Mouse (Mus musculus): ENCODE measurements around the gene Gm6337. TPM values are rescaled to one million over a fixed set of nuclear protein-coding genes. Genes with fewer than 3 reads are reported as not detected.
"Not testable (repeated sequence)": the region's sequence is repeated elsewhere in the genome, so short reads cannot be mapped to it uniquely, and the experiment has no call there.

The Gm6337 gene
- not detected in 2 replicates for polyA plus RNA-seq (2015; fragmentation: Nextera tagmentation; extraction: Ambion mirVana)

- ATAC-seq; H3K4me2 ChIP-seq (replicated peaks); H3K27ac ChIP-seq; H3K4me3 ChIP-seq (replicated peaks); H3K9me3 ChIP-seq; H3K27me3 ChIP-seq (replicated peaks); H3K9ac ChIP-seq; H3K36me3 ChIP-seq; H3K4me1 ChIP-seq (replicated peaks): not testable (repeated sequence)
- WGBS, result 92% methylated on average over 4 of the region's 4 CpGs
Measured at GRCm38 (mm10) chr14:6058167-6058566, at the start of gene Gm6337. Gene Gm6337 (minus strand): TSS chr14:6058267.

- H3K4me2 ChIP-seq (replicated peaks), result peak overlapping the region; percentile 52
- H3K27ac ChIP-seq; H3K4me1 ChIP-seq (replicated peaks); H3K9ac ChIP-seq; H3K36me3 ChIP-seq; ATAC-seq; H3K27me3 ChIP-seq (replicated peaks); H3K9me3 ChIP-seq: not testable (repeated sequence)
- WGBS, result 6% methylated on average over 9 of the region's 9 CpGs
- H3K4me3 ChIP-seq (replicated peaks), result peak overlapping the region; percentile 37
Measured at GRCm38 (mm10) chr14:6107500-6107899, 49.4 kb upstream of the Gm6337 start.

- not testable (repeated sequence) for H3K4me1 ChIP-seq (replicated peaks); H3K27me3 ChIP-seq (replicated peaks); ATAC-seq; H3K4me3 ChIP-seq (replicated peaks); H3K36me3 ChIP-seq; H3K27ac ChIP-seq; H3K9ac ChIP-seq; H3K9me3 ChIP-seq; H3K4me2 ChIP-seq (replicated peaks)
- WGBS, result 87% methylated on average over 3 of the region's 3 CpGs
Measured at GRCm38 (mm10) chr14:6093842-6094241, 35.8 kb upstream of the Gm6337 start, which contains the start of gene Gm8206. Gene Gm8206 (minus strand): TSS chr14:6093942.

Other genes starting within 250 kb of the Gm6337 start
- not detected in 2 replicates for gene Gm3424, start 227.9 kb downstream of the Gm6337 start, polyA plus RNA-seq (2015; fragmentation: Nextera tagmentation; extraction: Ambion mirVana)
- gene Gm8237, start 177.9 kb downstream of the Gm6337 start, polyA plus RNA-seq (2015; fragmentation: Nextera tagmentation; extraction: Ambion mirVana), result 0.06 TPM in 1 of 2 replicates, not detected in the other
- 0.44 and 0.56 TPM in 2 replicates for gene Gm3248, start 96.5 kb downstream of the Gm6337 start, polyA plus RNA-seq (2015; fragmentation: Nextera tagmentation; extraction: Ambion mirVana)
- not detected in 2 replicates for gene Gm3453, start 79.1 kb downstream of the Gm6337 start, polyA plus RNA-seq (2015; fragmentation: Nextera tagmentation; extraction: Ambion mirVana)
- gene Gm8206, start 35.7 kb upstream of the Gm6337 start, polyA plus RNA-seq (2015; fragmentation: Nextera tagmentation; extraction: Ambion mirVana), result 0.74 and 0.90 TPM in 2 replicates
- 0.77 and 1.9 TPM in 2 replicates for gene Gm3468, start 50.4 kb upstream of the Gm6337 start, polyA plus RNA-seq (2015; fragmentation: Nextera tagmentation; extraction: Ambion mirVana)
- gene Gm3476, start 67.5 kb upstream of the Gm6337 start, polyA plus RNA-seq (2015; fragmentation: Nextera tagmentation; extraction: Ambion mirVana), result not detected in 2 replicates
- gene Gm21560, start 161.0 kb upstream of the Gm6337 start, polyA plus RNA-seq (2015; fragmentation: Nextera tagmentation; extraction: Ambion mirVana), result not detected in 2 replicates
- 1.9 and 2.2 TPM in 2 replicates for gene Gm3411, start 229.0 kb upstream of the Gm6337 start, polyA plus RNA-seq (2015; fragmentation: Nextera tagmentation; extraction: Ambion mirVana)
- not detected in 2 replicates for gene Gm21103, start 246.6 kb upstream of the Gm6337 start, polyA plus RNA-seq (2015; fragmentation: Nextera tagmentation; extraction: Ambion mirVana)

Measured in intestine, embryonic 15.5 days (tissue).